Mouse (Mus musculus) cerebellum, postnatal 36 days (tissue): Measurements from ENCODE around the gene H13.

Experiments used
- DNase-seq, 2 experiments: peaks; one replicate each; pipeline ENCODE4 v3.0.0; 2021 to 2022; ENCODE audit warnings: mixed read lengths in 2 of 2

The H13 gene

GRCm38 (mm10) chr2:152703596-152704255, 34.5 kb downstream of the H13 start:
- DNase-seq, result peak; percentile 52 to 54

- DNase-seq, result peak; percentile 67 to 74
Measured at GRCm38 (mm10) chr2:152704256-152704605, 35.0 kb downstream of the H13 start.

GRCm38 (mm10) chr2:152704811-152705370, 35.6 kb downstream of the H13 start:
- peak; percentile 23 to 46 for DNase-seq

GRCm38 (mm10) chr2:152705993-152706571, 36.8 kb downstream of the H13 start:
- DNase-seq, result peak; percentile 39 to 50

- peak; percentile 20 to 41 for DNase-seq
Measured at GRCm38 (mm10) chr2:152707186-152707585, 37.9 kb downstream of the H13 start.

GRCm38 (mm10) chr2:152707627-152708026, 38.4 kb downstream of the H13 start:
- peak; percentile 60 to 72 for DNase-seq

- DNase-seq, result no peak
Measured at GRCm38 (mm10) chr2:152709066-152709465, 39.8 kb downstream of the H13 start.

GRCm38 (mm10) chr2:152716241-152716772, 47.0 kb downstream of the H13 start:
- no peak for DNase-seq

GRCm38 (mm10) chr2:152717652-152718051, 48.4 kb downstream of the H13 start:
- no peak for DNase-seq

GRCm38 (mm10) chr2:152718076-152718475, 48.8 kb downstream of the H13 start:
- DNase-seq, result no peak

- DNase-seq, result no peak
Measured at GRCm38 (mm10) chr2:152723651-152724331, 54.5 kb downstream of the H13 start.

- no peak for DNase-seq
Measured at GRCm38 (mm10) chr2:152724332-152724723, 55.1 kb downstream of the H13 start.

GRCm38 (mm10) chr2:152725178-152725750, 56.0 kb downstream of the H13 start:
- DNase-seq, result no peak

GRCm38 (mm10) chr2:152726213-152726612, 57.0 kb downstream of the H13 start:
- no peak for DNase-seq

GRCm38 (mm10) chr2:152726751-152727335, 57.6 kb downstream of the H13 start:
- DNase-seq, result no peak

GRCm38 (mm10) chr2:152727795-152728510, 58.7 kb downstream of the H13 start:
- DNase-seq, result no peak

- no peak for DNase-seq
Measured at GRCm38 (mm10) chr2:152728594-152728993, 59.3 kb downstream of the H13 start.

- DNase-seq, result no peak
Measured at GRCm38 (mm10) chr2:152729013-152729635, 59.9 kb downstream of the H13 start.

- no peak for DNase-seq
Measured at GRCm38 (mm10) chr2:152729636-152730020, 60.4 kb downstream of the H13 start.

- DNase-seq, result no peak
Measured at GRCm38 (mm10) chr2:152733201-152733600, 63.9 kb downstream of the H13 start.

- DNase-seq, result no peak
Measured at GRCm38 (mm10) chr2:152734501-152734900, 65.2 kb downstream of the H13 start.

GRCm38 (mm10) chr2:152734984-152735383, 65.7 kb downstream of the H13 start:
- DNase-seq, result peak; percentile 69 to 79
